Mouse (Mus musculus): ENCODE measurements around the gene Cox14.
A peak's percentile ranks its signal among the peaks of the same experiment; 100 is the strongest.

DNA sequence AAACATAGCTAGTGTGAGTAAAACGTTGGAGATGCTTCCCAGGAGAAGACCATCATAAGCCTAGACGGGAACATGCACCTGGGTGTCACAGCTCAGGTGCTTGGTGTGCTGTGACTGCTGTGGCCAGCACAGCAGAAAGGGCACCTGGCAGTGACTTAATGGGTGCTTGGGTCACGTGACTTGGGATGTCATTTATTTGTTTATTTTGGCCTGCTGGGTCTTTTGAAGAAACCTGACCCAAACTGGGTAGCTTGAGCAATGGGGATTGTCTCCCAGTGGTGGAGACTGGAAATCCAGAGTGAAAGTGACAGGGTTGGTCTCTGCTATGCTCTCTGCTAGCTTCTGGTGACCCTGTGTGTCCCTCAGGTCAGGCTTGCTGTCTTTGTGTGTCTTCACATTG is 13.9 kb upstream of the Cox14 start:
- TF ChIP-seq USF1 (IDR thresholded peaks at IDR 0.05; ENCODE audit: low read depth) (peak; percentile 10), FOSL1 (IDR thresholded peaks at IDR 0.05; ENCODE audit: insufficient read depth, low read length, poor library complexity, severe bottlenecking) (no peak), CTCF (IDR thresholded peaks at IDR 0.05; ENCODE audit: control insufficient read depth, insufficient read depth, insufficient read length) (no peak), MAX (IDR thresholded peaks at IDR 0.05) (no peak), CEBPB (IDR thresholded peaks at IDR 0.05; ENCODE audit: low read depth) (no peak)

Data from C2C12 (cell line).